Mouse (Mus musculus): Measurements from ENCODE around the gene BC030499. TPM values are rescaled to one million over a fixed set of nuclear protein-coding genes. Genes with fewer than 3 reads are reported as not detected.

Gene BC030499
- 2.7 and 2.8 TPM in 2 replicates for polyA plus RNA-seq (2021; fragmentation: Nextera tagmentation)
- long read RNA-seq, experiment 1, partial matches to known transcripts: 7 of 34 reads
- long read RNA-seq, experiment 1, other reads (novel, unspliced or antisense): 27 of 34 reads
- long read RNA-seq, experiment 2, partial matches to known transcripts: 0 of 1 reads
- long read RNA-seq, experiment 2, other reads (novel, unspliced or antisense): 1 of 1 reads

DNA sequence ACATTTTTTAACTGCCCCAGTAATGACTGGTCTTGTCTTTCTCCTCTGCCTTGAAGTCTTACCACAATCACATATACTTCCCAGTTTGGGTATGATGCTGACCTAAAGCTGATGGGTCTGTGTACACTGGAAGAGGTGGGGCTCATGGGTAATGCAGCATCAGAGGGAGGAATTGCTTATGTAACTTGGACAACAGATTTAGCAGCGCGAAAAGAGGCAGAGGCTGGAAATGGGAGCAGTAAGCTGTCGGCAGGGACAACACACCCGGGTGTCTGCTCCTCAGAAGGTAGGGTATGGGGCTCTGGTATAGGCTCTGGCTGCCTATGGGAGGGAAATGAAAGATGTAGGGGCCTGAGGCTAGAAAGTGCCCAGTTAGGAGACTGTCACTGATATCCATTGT lies at the start of gene BC030499:
Gene BC030499, plus strand, starts transcription at position 188 of the 400 bp plus-strand sequence.

DNA sequence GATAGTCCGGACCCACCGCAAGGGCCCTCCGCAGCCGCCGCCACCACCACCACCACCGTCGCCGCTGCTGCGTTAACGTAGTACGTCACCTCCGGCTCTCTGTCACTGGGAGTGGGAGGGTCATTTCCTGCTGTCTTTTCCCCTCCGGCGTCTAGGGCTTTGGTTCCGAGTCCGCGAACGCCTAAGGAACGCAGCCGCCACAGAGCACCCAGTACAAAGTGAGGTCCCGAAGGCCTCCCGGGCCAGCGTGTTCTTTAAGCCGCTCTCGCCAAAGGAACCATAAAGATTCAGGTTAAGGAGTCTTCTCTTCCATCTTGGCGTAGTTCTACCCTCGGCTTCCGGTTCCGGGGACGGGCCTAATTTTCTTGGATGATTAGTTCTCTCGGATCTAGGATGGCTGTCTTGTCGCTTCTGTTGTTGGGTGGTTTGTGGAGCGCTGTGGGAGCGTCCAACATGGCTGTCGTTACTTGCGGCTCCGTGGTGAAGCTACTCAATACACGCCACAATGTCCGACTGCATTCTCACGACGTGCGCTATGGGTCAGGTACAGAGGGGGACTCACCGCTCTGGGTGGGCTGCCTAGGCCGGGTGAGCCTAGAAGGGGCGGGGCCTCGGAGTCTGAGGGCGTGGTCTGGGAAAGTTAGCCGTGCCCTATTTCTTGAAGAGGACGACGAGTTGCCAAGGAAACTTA lies 44.9 kb upstream of the BC030499 start, which contains the start of the genes Sdf2 and Supt6:
Gene Sdf2, plus strand, starts transcription at position 120 of the 691 bp plus-strand sequence.
Gene Supt6, minus strand, starts transcription at position 361 of the 691 bp plus-strand sequence.

DNA sequence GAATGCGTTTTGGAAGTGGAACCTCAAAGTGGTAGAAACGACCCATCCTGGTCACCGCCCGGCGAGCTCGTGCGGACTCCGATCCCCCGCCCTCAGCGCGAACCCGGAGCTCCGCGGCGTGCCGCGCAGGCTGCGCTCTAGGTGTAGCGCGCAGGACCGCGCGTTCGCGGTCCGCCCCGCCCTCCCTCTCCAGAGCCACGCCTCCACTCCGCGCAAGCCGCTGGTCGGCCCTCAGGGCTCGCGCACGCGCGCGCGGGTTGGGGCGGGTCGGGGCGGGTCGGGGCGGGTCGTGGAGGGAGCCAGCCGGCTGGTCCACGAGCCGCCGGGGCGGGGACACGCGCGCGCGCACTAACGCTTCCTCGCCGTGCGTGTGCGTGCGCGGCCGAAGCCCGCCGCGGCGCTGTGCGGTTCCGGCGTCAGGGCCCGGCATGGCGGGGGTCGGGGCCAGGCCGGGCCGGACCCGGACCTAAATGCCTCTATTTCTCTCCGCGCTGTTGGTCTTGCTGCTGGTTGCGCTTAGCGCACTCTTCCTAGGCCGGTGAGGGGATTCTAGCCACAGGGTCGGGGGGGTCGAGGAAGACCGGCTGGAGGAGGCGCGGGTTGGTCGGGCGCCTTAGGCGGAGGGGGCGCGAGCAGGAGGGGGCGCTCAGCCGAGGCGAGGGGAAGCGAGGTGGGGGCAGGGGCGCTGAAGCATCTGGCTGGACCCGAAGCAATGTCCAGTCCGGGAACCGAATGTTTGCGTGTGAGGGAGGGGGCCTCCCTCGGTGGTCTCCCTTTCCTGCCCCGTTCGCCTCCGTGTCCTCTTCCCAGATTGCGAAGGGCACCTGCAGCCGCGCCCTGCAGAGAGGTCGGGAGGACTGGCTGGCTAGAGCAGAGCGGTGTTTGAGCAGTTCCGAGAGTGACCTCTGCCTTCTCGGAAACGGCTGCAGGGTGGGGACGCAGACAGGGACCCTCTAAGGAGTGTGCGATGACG lies 29.0 kb upstream of the BC030499 start, which contains the start of gene 2610507B11Rik:
Gene 2610507B11Rik, plus strand, starts transcription at position 373 of the 973 bp plus-strand sequence.

DNA sequence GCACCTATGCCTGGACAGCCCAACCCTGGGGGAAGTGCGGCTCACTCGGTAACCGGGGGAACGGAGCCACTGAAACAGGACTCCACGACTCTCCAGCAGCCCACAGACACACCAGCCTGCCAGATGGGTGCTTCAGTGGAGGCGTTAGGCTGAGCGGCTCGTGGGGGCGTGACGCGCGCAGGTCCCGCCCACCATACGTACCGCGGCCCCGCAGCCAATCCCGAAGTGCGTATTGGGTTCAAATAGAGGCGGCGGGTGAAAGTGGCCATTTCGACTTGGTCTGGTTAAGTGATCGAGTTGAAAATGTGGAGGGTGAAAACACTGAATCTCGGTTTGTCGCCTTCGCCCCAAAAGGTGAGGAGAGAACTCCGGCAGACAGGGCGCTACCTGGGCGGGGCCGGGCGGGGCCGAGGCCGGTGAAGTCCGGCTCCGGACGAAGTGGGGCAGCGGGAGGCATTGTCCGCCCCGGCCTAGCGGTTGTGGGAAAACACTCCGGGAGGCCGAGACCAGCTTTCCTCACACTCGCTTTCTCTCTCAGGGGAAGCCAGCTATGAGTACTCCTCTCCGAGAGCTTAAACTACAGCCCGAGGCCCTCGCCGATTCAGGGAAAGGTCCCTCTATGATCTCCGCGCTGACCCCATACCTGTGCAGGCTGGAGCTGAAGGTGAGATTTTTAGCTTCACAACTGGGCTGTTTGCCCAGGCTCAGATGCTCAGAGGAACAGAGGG lies 10.9 kb downstream of the BC030499 start, which contains the start of gene Spag5:
Gene Spag5, plus strand, starts transcription at position 173 of the 728 bp plus-strand sequence.

DNA sequence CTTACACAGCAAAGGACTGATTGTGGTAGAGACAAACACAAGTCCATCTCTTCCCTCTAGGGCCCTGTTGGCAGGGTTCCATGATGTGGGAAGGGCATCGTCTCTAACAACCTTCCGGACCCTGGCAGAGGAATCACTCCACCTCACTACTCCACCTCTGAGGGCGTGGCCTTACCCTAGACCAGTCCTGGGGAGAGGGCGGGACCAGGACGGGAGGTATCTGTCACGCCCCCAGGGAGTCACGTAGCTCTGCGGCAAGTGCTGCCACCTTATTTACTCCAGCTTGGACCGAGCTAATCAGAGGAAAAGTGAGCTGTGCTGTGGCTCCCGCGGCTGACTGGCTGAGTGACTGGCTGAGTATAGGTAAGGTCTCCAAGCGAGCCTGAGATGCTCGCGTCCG lies 32.2 kb downstream of the BC030499 start, which contains the start of gene Aldoc:
Gene Aldoc, plus strand, starts transcription at position 109 of the 400 bp plus-strand sequence.

DNA sequence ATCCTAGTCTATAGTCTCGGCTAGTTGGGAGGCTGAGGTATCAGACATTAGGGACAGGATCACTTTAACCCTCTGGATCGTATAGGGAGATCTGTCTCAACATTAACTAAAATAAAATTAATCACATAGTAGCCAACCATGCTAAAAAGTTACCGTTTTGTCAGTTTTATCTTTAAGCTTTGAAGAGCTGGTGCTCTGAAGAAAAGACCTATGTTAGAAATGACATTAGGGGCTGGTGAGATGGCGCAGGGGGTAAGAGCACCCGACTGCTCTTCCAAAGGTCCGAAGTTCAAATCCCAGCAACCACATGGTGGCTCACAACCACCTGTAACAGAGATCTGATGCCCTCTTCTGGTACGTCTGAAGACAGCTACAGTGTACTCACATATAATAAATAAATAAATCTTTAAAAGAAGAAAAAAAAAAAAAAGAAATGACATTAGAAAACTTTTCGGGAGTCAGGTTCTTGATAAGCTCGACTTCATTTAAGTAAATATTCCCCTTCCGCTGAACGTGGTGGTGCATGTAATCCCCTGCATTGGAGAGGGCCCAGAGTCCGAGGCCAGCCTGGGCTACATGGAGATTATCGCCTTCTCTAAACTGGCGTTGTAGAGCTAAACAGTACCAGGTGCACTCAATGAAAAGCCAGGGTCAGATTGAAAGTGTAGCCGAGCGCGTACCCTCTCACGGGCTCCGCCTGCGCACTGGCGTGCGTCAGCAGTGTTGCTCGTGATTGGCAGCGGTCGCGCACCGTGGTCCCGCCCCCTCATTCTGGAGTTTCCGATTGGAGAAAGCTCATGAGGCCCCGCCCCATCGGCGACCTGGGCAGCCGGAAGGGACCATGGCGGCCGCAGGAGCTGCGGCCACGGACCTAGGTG lies 37.2 kb downstream of the BC030499 start, which contains the start of gene Pigs:
Gene Pigs, plus strand, starts transcription at position 782 of the 878 bp plus-strand sequence.

DNA sequence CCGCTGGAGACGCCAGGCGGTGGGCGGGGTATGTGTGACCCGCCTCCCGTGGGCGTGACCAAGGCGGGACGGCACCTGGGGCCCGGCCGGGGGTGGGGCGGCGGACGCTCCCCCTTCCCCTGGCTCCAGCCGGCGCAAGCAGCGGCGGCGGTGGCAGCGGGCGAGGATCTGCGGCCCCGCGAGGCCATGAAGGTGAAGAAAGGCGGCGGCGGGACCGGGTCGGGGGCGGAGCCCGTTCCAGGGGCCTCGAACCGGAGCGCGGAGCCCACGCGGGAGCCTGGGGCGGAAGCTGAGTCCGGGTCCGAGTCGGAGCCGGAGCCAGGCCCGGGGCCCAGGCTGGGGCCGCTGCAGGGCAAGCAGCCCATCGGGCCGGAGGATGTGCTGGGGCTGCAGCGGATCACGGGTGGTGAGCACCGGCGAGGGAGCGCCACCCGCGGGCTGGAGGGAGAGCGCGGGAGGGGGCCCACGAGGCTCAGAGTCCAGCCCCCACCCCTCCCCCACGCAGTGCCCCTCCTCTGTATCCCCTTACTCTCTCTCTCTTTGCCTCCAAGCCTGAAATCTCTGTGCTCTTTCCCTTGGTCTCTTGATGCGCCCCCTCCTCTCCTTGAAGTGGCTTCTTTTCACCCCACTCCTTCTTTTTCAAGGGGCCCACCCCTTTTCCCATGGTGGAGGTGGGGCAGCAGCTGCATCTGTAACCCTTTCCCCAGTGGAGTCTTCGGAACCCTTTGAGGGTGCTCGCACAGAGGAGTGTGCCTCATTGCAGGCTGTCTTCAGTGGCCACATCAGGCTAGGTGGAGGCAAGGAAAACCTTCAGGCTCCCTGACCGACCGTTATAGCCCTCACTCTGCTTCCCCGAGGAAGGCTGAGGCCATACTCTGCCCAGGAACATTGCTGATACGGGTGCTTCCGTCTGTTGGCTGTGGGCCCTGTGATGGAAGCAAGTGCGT lies 53.0 kb downstream of the BC030499 start, which contains the start of gene Unc119:
Gene Unc119, plus strand, starts transcription at position 102 of the 947 bp plus-strand sequence.

Other genes with a start within 250 kb of the BC030499 start
- 11.0 and 13.0 TPM in 2 replicates for gene Eral1, start 210.5 kb upstream of the BC030499 start, polyA plus RNA-seq (2021; fragmentation: Nextera tagmentation)
- gene Fam222b, start 196.2 kb upstream of the BC030499 start, polyA plus RNA-seq (2021; fragmentation: Nextera tagmentation): 8.8 and 12.2 TPM in 2 replicates
- 3.4 and 8.9 TPM in 2 replicates for gene Traf4, start 125.3 kb upstream of the BC030499 start, polyA plus RNA-seq (2021; fragmentation: Nextera tagmentation)
- 1.9 TPM in 2 replicates for gene Nek8, start 114.2 kb upstream of the BC030499 start, polyA plus RNA-seq (2021; fragmentation: Nextera tagmentation)
- 38.5 and 43.5 TPM in 2 replicates for gene Tlcd1, start 114.1 kb upstream of the BC030499 start, polyA plus RNA-seq (2021; fragmentation: Nextera tagmentation)
- 870 and 1,461 TPM in 2 replicates for gene Rpl23a, start 107.3 kb upstream of the BC030499 start, polyA plus RNA-seq (2021; fragmentation: Nextera tagmentation)
- 14.8 and 17.6 TPM in 2 replicates for gene Rab34, start 102.4 kb upstream of the BC030499 start, polyA plus RNA-seq (2021; fragmentation: Nextera tagmentation)
- 5.5 and 6.3 TPM in 2 replicates for gene Proca1, start 97.4 kb upstream of the BC030499 start, polyA plus RNA-seq (2021; fragmentation: Nextera tagmentation)
- 129 and 164 TPM in 2 replicates for gene Sdf2, start 45.1 kb upstream of the BC030499 start, polyA plus RNA-seq (2021; fragmentation: Nextera tagmentation)
- gene Supt6, start 44.9 kb upstream of the BC030499 start, polyA plus RNA-seq (2021; fragmentation: Nextera tagmentation): 11.8 and 13.1 TPM in 2 replicates
- 46.6 and 50.5 TPM in 2 replicates for gene 2610507B11Rik, start 29.1 kb upstream of the BC030499 start, polyA plus RNA-seq (2021; fragmentation: Nextera tagmentation)
- 1.7 TPM in 2 replicates for gene Spag5, start 10.7 kb downstream of the BC030499 start, polyA plus RNA-seq (2021; fragmentation: Nextera tagmentation)
- gene Aldoc, start 32.1 kb downstream of the BC030499 start, polyA plus RNA-seq (2021; fragmentation: Nextera tagmentation): 1,417 and 1,712 TPM in 2 replicates
- gene Pigs, start 37.6 kb downstream of the BC030499 start, polyA plus RNA-seq (2021; fragmentation: Nextera tagmentation): 53.9 and 59.8 TPM in 2 replicates
- gene Unc119, start 52.6 kb downstream of the BC030499 start, polyA plus RNA-seq (2021; fragmentation: Nextera tagmentation): 7.4 and 56.0 TPM in 2 replicates
- gene Foxn1, start 95.7 kb downstream of the BC030499 start, polyA plus RNA-seq (2021; fragmentation: Nextera tagmentation): not detected in 2 replicates
- not detected in 2 replicates for gene Slc13a2, start 131.4 kb downstream of the BC030499 start, polyA plus RNA-seq (2021; fragmentation: Nextera tagmentation)
- gene Slc46a1, start 174.9 kb downstream of the BC030499 start, polyA plus RNA-seq (2021; fragmentation: Nextera tagmentation): 12.3 and 16.4 TPM in 2 replicates
- 16.2 and 17.2 TPM in 2 replicates for gene Sarm1, start 206.9 kb downstream of the BC030499 start, polyA plus RNA-seq (2021; fragmentation: Nextera tagmentation)
- gene Vtn, start 208.2 kb downstream of the BC030499 start, polyA plus RNA-seq (2021; fragmentation: Nextera tagmentation): 50.1 and 59.0 TPM in 2 replicates
- 1.9 and 2.2 TPM in 2 replicates for gene Sebox, start 212.6 kb downstream of the BC030499 start, polyA plus RNA-seq (2021; fragmentation: Nextera tagmentation)
- gene Tmem199, start 221.3 kb downstream of the BC030499 start, polyA plus RNA-seq (2021; fragmentation: Nextera tagmentation): 61.9 and 65.7 TPM in 2 replicates
- 155 and 159 TPM in 2 replicates for gene Poldip2, start 221.4 kb downstream of the BC030499 start, polyA plus RNA-seq (2021; fragmentation: Nextera tagmentation)
- 16.2 and 24.4 TPM in 2 replicates for gene Tnfaip1, start 245.5 kb downstream of the BC030499 start, polyA plus RNA-seq (2021; fragmentation: Nextera tagmentation)
- 185 and 201 TPM in 2 replicates for gene Ift20, start 245.5 kb downstream of the BC030499 start, polyA plus RNA-seq (2021; fragmentation: Nextera tagmentation)

All from left cerebral cortex, adult 6 months (tissue).